Mouse (Mus musculus) heart, adult 2 months (tissue): ENCODE measurements around the gene Stpg4.

Experiments
- CTCF ChIP-seq: fragments of 200-600 bp; IDR thresholded peaks from 2 replicates; pipeline ENCODE4 v1.8.1; 2022; ENCODE audit warnings: antibody characterized with exemption, mild to moderate bottlenecking, moderate library complexity
- EP300 ChIP-seq: fragments of 200-500 bp; IDR thresholded peaks from 2 replicates; pipeline ENCODE4 v1.6.1; 2011; ENCODE audit warnings: low read depth, low read length, control low read depth; ENCODE audit not compliant: insufficient read depth
- POLR2A ChIP-seq: fragments of 200-500 bp; IDR thresholded peaks from 2 replicates; pipeline ENCODE4 v1.6.1; 2011; ENCODE audit warnings: mild to moderate bottlenecking, low read depth, low read length, control low read depth; ENCODE audit not compliant: insufficient read depth

DNA sequence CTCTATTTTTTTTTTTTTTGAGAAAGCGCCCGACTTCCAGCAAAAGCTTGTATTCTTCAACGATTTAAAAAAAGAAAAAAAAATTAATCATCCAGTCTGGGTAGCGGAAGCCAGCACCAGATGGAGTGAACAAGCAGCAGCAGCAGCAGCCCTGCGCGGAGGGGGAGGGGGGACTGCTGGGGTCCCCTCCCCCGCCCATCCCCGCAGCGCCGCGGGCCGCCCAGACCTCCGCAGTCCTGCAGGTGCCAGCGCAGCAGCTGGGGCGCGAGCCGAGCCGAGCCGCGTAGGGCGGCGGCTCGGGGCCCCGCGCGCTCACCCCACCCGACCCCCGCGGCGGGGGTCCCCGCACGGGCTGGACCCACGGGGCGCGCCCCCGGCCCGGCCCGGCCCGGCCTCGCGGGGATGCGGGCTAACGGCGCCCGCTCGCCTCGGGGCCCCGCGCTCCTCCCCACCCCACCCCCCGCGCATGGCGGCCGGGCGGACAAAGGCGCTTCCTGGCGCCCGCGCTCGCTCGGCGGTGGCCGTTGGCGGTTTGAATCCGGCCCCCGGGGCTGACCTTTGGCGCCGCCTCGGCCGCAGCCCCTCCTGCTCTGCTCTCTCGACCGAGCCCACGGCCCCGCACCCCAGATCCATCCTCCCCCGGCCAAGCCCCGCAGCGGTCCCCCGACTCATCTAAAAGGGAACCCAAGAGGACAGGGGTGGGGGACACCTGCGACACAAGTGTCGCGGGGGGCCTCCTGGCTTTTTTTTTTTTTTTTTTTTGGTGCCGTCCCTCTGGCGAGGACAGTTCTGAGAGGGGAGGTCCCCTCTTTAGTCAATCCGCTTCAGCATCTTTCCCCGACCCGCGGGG is 18.6 kb upstream of the Stpg4 start:
- TF ChIP-seq EP300 (no peak), CTCF (no peak), POLR2A (no peak)
